Mouse (Mus musculus) bone marrow, adult 2 months (tissue): ENCODE measurements around the gene Cd8a. TPM values are rescaled to one million over a fixed set of nuclear protein-coding genes. Genes with fewer than 3 reads are reported as not detected.

Experiments
- H3K27ac ChIP-seq: fragments of 200-500 bp; 2 replicates; pipeline ENCODE4 v1.5.1; 2012; ENCODE audit warnings: low read depth, mild to moderate bottlenecking, control low read depth, inconsistent platforms, low read length; ENCODE audit not compliant: control insufficient read depth, poor library complexity, insufficient read depth
- H3K4me1 ChIP-seq: fragments of 200-500 bp; 2 replicates; pipeline ENCODE4 v1.6.1; 2011; ENCODE audit warnings: low read length; ENCODE audit not compliant: control insufficient read depth, insufficient read depth
- H3K4me3 ChIP-seq: fragments of 200-500 bp; replicated peaks from 2 replicates; pipeline ENCODE3; 2011; ENCODE audit warnings: mild to moderate bottlenecking, low read depth, low read length, control low read depth; ENCODE audit not compliant: control insufficient read depth
- CTCF ChIP-seq: fragments of 200-500 bp; IDR thresholded peaks from 2 replicates; pipeline ENCODE4 v1.5.1; 2011; ENCODE audit warnings: low read length, control low read depth; ENCODE audit not compliant: control insufficient read depth, insufficient read depth
- POLR2A ChIP-seq: fragments of 200-500 bp; IDR thresholded peaks from 2 replicates; pipeline ENCODE4 v1.6.1; 2011; ENCODE audit warnings: low read depth, mild to moderate bottlenecking, control low read depth, low read length, borderline replicate concordance; ENCODE audit not compliant: control insufficient read depth
- WGBS: fragments of 180-500 bp; shearing (Covaris S2); methylation state at CpG from one replicate; pipeline ENCODE4 v1.1.7; 2018; 5-methylcytosine and 5-hydroxymethylcytosine counted together
- polyA plus RNA-seq: library from polyadenylated mRNA; stranded (reverse); fragments of >200 nt; gene quantifications from 2 replicates; pipeline ENCODE4 v1.2.4, GENCODE M21; 2011; ENCODE audit warnings: low replicate concordance; ENCODE audit not compliant: missing spikeins, insufficient read depth, insufficient read length

Cd8a gene
- polyA plus RNA-seq, 1 experiment = 2.6 TPM

DNA sequence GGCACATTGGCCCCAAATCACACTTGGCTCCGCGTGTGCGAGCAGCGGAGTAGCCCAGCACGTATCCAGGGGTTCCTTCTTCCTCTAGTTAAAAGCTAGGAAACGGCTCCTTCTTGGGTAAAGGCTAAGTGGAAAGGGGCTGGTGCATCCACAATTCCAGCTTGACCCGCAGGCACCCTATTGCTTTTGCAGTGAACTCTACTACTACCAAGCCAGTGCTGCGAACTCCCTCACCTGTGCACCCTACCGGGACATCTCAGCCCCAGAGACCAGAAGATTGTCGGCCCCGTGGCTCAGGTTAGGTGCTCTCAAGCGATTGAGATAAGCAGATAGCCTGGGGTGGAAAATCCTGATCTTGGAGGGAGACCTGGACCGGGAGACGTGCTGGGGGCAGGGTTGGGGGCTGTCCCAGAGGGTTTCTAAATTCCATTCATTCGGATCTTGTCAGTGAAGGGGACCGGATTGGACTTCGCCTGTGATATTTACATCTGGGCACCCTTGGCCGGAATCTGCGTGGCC is 1.1 kb downstream of the Cd8a start:
- H3K4me3 ChIP-seq = no peak overlapping the region
- peaks cover 1% of the 10 kb centered on the region; the same call in 1 of the 2 replicates for H3K4me1 ChIP-seq
- 86% methylated on average over 19 of the region's 19 CpGs for WGBS
- no peak overlapping the region for H3K27ac ChIP-seq
- TF ChIP-seq POLR2A = no peak
- no peak for TF ChIP-seq CTCF

DNA sequence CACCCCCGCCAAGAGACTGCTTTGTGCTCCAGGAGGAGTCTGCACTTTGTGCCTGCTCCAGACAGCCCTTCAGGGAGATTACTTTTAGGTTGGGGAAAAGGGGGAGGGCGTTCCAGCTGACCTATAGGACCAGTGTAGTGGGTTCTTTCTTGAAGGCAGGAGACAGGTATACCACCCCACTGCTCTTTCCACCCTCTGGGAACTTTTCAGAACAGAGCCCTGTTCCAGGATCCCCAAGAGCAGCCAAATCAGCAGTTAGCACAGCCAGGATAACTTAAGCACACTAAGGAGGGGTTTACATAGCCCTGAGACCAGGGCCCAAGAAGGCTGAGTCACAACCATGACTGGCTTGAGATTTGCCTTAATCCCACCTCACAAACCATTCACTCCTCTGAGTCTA is 1.7 kb downstream of the Cd8a start:
- Histone ChIP-seq H3K27ac (no peak overlapping the region), H3K4me1 (peaks cover 1% of the 10 kb centered on the region; the same call in 1 of the 2 replicates), H3K4me3 (no peak overlapping the region)
- 73% methylated on average over 2 of the region's 2 CpGs for WGBS
- no peak for TF ChIP-seq CTCF
- TF ChIP-seq POLR2A = no peak

GRCm38 (mm10) chr6:71376711-71377110 is 3.5 kb downstream of the Cd8a start:
- H3K4me3 ChIP-seq = no peak overlapping the region
- H3K4me1 ChIP-seq = peaks cover 1% of the 10 kb centered on the region; the same call in 1 of the 2 replicates
- H3K27ac ChIP-seq = no peak overlapping the region
- no peak for TF ChIP-seq POLR2A
- 94% methylated on average over 13 of the region's 13 CpGs for WGBS

DNA sequence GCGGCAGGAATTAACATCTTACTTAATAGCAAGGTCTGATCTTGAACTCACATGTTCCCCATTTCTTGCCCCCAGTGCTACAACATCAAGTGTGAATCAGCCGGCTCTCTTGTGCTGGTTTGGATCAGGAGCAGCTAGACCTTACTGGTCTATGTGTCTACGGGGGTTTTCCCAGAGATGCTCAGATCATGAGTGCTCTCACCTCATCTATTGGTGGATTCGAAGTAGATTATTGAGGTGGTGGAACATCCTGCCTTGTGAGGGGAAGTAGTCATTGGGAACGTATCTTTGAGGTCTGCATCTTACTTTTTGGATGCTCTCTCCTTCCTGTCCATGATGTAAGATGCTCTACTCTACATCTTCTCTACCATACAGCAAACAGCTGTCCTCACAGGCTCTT is 8.4 kb downstream of the Cd8a start:
- H3K27ac ChIP-seq = no peak overlapping the region
- no peaks in the 10 kb centered on the region for H3K4me1 ChIP-seq
- 72% methylated on average over 5 of the region's 5 CpGs for WGBS
- no peak overlapping the region for H3K4me3 ChIP-seq
- TF ChIP-seq CTCF (no peak), POLR2A (no peak)

DNA sequence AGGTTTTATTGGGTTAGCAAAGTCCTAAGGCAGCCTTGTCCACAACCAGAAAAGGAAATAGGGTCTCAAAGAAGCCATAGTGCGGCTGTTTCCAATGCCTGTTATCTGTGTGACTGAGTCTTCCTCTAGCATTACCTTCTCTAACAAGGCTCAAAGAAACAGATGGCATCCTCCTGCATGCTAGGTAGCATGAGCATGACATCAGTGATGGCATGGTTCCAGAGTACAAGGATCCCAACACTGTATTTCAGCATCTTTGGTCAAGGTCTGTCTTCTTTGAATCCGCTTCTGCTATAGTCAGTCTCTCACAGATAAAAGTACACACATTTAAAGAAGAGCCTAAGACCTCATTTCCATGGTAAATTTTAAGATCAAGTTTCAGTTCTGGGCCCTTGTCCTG is 17.3 kb downstream of the Cd8a start:
- 90% methylated on average over 2 of the region's 2 CpGs for WGBS
- Histone ChIP-seq H3K4me3 (no peak overlapping the region), H3K27ac (no peak overlapping the region), H3K4me1 (no peaks in the 10 kb centered on the region)
- TF ChIP-seq POLR2A = no peak
- TF ChIP-seq CTCF = no peak

DNA sequence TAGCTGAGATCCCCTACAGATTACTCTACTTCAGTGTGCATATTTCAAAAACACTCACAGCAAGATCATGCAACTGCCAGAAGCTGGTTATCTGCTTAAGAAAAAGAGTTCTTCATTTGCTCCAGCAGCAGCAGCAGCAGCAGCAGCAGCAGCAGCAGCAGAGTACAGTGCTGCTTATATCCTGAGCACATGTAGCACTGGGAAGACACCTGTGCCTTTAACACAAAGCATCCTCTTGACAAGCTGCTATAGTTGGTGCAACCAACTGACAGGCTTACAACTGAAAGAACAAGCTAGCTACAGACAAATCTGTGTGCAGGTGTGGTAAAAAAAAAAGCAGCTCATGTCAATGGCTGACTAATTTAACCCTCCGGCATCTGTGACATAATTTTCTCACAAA is 22.8 kb downstream of the Cd8a start:
- H3K27ac ChIP-seq = no peak overlapping the region
- no peak overlapping the region for H3K4me3 ChIP-seq
- 98% methylated on average over 1 of the region's 1 CpGs for WGBS
- no peak for TF ChIP-seq POLR2A
- no peak for TF ChIP-seq CTCF
- H3K4me1 ChIP-seq = no peaks in the 10 kb centered on the region

GRCm38 (mm10) chr6:71396761-71397160 is 23.5 kb downstream of the Cd8a start:
- Histone ChIP-seq H3K4me3 (no peak overlapping the region), H3K27ac (no peak overlapping the region), H3K4me1 (no peaks in the 10 kb centered on the region)
- TF ChIP-seq CTCF = no peak
- TF ChIP-seq POLR2A = no peak
- WGBS = 90% methylated on average over 6 of the region's 6 CpGs

- TF ChIP-seq CTCF (no peak), POLR2A (no peak)
- WGBS = 84% methylated on average over 4 of the region's 4 CpGs
- Histone ChIP-seq H3K4me1 (no peaks in the 10 kb centered on the region), H3K27ac (no peak overlapping the region), H3K4me3 (no peak overlapping the region)
Observed at GRCm38 (mm10) chr6:71398829-71399609, 25.8 kb downstream of the Cd8a start.
